Mouse (Mus musculus) erythroblast, embryonic 14.5 days (primary cell): ENCODE measurements around the gene A630001G21Rik. TPM values are rescaled to one million over a fixed set of nuclear protein-coding genes. Genes with fewer than 3 reads are reported as not detected.
"Not testable (repeated sequence)": the region's sequence is repeated elsewhere in the genome, so short reads cannot be mapped to it uniquely, and the experiment has no call there.

Experiments used
- H3K27me3 ChIP-seq: 2 replicates; pipeline ENCODE4 v1.6.1; 2012; ENCODE audit warnings: inconsistent platforms; ENCODE audit not compliant: control insufficient read depth
- H3K36me3 ChIP-seq: 2 replicates; pipeline ENCODE4 v1.6.1; 2012; ENCODE audit warnings: mild to moderate bottlenecking, inconsistent platforms; ENCODE audit not compliant: control insufficient read depth
- H3K4me1 ChIP-seq: 2 replicates; pipeline ENCODE4 v1.6.1; 2012; ENCODE audit warnings: inconsistent platforms; ENCODE audit not compliant: control insufficient read depth
- H3K4me3 ChIP-seq: replicated peaks from 2 replicates; pipeline ENCODE3; 2012; ENCODE audit warnings: moderate library complexity, mild to moderate bottlenecking, inconsistent platforms
- H3K9me3 ChIP-seq: 2 replicates; pipeline ENCODE4 v1.6.1; 2012; ENCODE audit warnings: low read length, inconsistent platforms, mixed read lengths; ENCODE audit not compliant: control insufficient read depth
- GATA1 ChIP-seq: IDR thresholded peaks from 2 replicates; pipeline ENCODE4 v1.6.1; 2012; ENCODE audit warnings: low read length, inconsistent platforms, mixed read lengths
- TAL1 ChIP-seq: IDR thresholded peaks from 3 replicates; pipeline ENCODE4 v1.6.1; 2012; ENCODE audit warnings: low read length, inconsistent platforms, mixed read lengths
- polyA plus RNA-seq: library from polyadenylated mRNA; stranded (reverse); fragments of >175 nt; gene quantifications from 2 replicates; pipeline ENCODE4 v1.2.3, GENCODE M21; 2012

The A630001G21Rik gene
- 0.02 TPM in 1 of 2 replicates, not detected in the other for polyA plus RNA-seq

GRCm38 (mm10) chr1:85778436-85778835 is at the start of gene A630001G21Rik:
Gene A630001G21Rik, minus strand, starts transcription at chr1:85778643.
- no peaks in the 10 kb centered on the region for H3K9me3 ChIP-seq
- H3K27me3 ChIP-seq = no peaks in the 10 kb centered on the region
- TF ChIP-seq GATA1 = no peak
- TF ChIP-seq TAL1 = no peak
- H3K4me3 ChIP-seq = no peak within 1 kb of the TSS
- no peaks in the 10 kb centered on the region for H3K36me3 ChIP-seq
- peaks cover 3% of the 10 kb centered on the region for H3K4me1 ChIP-seq

GRCm38 (mm10) chr1:85827166-85827565 is 48.7 kb upstream of the A630001G21Rik start:
- TF ChIP-seq GATA1 = no peak
- no peak for TF ChIP-seq TAL1
- Histone ChIP-seq H3K9me3 (no peaks in the 10 kb centered on the region), H3K4me1 (no peaks in the 10 kb centered on the region), H3K27me3 (no peaks in the 10 kb centered on the region), H3K36me3 (peaks cover 58% of the 10 kb centered on the region), H3K4me3 (no peak overlapping the region)

- Histone ChIP-seq H3K4me1 (no peaks in the 10 kb centered on the region), H3K4me3 (no peak overlapping the region), H3K9me3 (no peaks in the 10 kb centered on the region), H3K36me3 (peaks cover 74% of the 10 kb centered on the region), H3K27me3 (no peaks in the 10 kb centered on the region)
- no peak for TF ChIP-seq GATA1
- TF ChIP-seq TAL1 = no peak
Measured at GRCm38 (mm10) chr1:85824905-85825304, 46.5 kb upstream of the A630001G21Rik start.

- peaks cover 79% of the 10 kb centered on the region for H3K36me3 ChIP-seq
- no peaks in the 10 kb centered on the region for H3K27me3 ChIP-seq
- H3K9me3 ChIP-seq = no peaks in the 10 kb centered on the region
- no peak overlapping the region for H3K4me3 ChIP-seq
- H3K4me1 ChIP-seq = no peaks in the 10 kb centered on the region
- TF ChIP-seq TAL1 (no peak), GATA1 (no peak)
Measured at GRCm38 (mm10) chr1:85822239-85822638, 43.8 kb upstream of the A630001G21Rik start.

GRCm38 (mm10) chr1:85819695-85820094 is 41.3 kb upstream of the A630001G21Rik start:
- Histone ChIP-seq H3K36me3 (peaks cover 65% of the 10 kb centered on the region), H3K4me1 (no peaks in the 10 kb centered on the region), H3K27me3 (no peaks in the 10 kb centered on the region), H3K9me3 (no peaks in the 10 kb centered on the region), H3K4me3 (no peak overlapping the region)
- TF ChIP-seq GATA1 (no peak), TAL1 (no peak)

GRCm38 (mm10) chr1:85818121-85818520 is 39.7 kb upstream of the A630001G21Rik start:
- H3K27me3 ChIP-seq = no peaks in the 10 kb centered on the region
- peaks cover 3% of the 10 kb centered on the region for H3K4me1 ChIP-seq
- no peaks in the 10 kb centered on the region for H3K9me3 ChIP-seq
- TF ChIP-seq GATA1 (no peak), TAL1 (no peak)
- H3K36me3 ChIP-seq = peaks cover 56% of the 10 kb centered on the region
- H3K4me3 ChIP-seq = no peak overlapping the region

GRCm38 (mm10) chr1:85814213-85814612 is 35.8 kb upstream of the A630001G21Rik start:
- H3K9me3 ChIP-seq, H3K27me3 ChIP-seq, H3K4me3 ChIP-seq, H3K4me1 ChIP-seq: not testable (repeated sequence)
- H3K36me3 ChIP-seq = peaks cover 19% of the 10 kb centered on the region

GRCm38 (mm10) chr1:85810787-85811186 is 32.3 kb upstream of the A630001G21Rik start:
- no peaks in the 10 kb centered on the region for H3K27me3 ChIP-seq
- peaks cover 9% of the 10 kb centered on the region for H3K4me1 ChIP-seq
- no peak for TF ChIP-seq TAL1
- TF ChIP-seq GATA1 = no peak
- no peaks in the 10 kb centered on the region for H3K9me3 ChIP-seq
- H3K36me3 ChIP-seq = no peaks in the 10 kb centered on the region; the same call in 1 of the 2 replicates
- H3K4me3 ChIP-seq = no peak overlapping the region

- Histone ChIP-seq H3K4me1 (peaks cover 9% of the 10 kb centered on the region), H3K27me3 (no peaks in the 10 kb centered on the region)
Measured at GRCm38 (mm10) chr1:85810343-85810742, 31.9 kb upstream of the A630001G21Rik start.

GRCm38 (mm10) chr1:85809256-85809655 is 30.8 kb upstream of the A630001G21Rik start:
- Histone ChIP-seq H3K27me3 (no peaks in the 10 kb centered on the region), H3K9me3 (no peaks in the 10 kb centered on the region), H3K4me1 (peaks cover 9% of the 10 kb centered on the region), H3K4me3 (no peak overlapping the region), H3K36me3 (peaks cover 8% of the 10 kb centered on the region)
- no peak for TF ChIP-seq GATA1
- TF ChIP-seq TAL1 = no peak

More at GRCm38 (mm10) chr1:85810343-85810742, 31.9 kb upstream of the A630001G21Rik start:
- peaks cover under 1% of the 10 kb centered on the region for H3K36me3 ChIP-seq
- TF ChIP-seq GATA1 = no peak
- TF ChIP-seq TAL1 = no peak
- H3K4me3 ChIP-seq = no peak overlapping the region
- H3K9me3 ChIP-seq = no peaks in the 10 kb centered on the region
